Mouse (Mus musculus) forebrain, postnatal 0 days (tissue): ENCODE measurements around the gene Fam229a. TPM values are rescaled to one million over a fixed set of nuclear protein-coding genes. Genes with fewer than 3 reads are reported as not detected.

ENCODE experiments used
- ATAC-seq: fragments of 200-750 bp; cut with Nextera tagmentation; 2 replicates; pipeline ENCODE4 v1.8.0; 2017; ENCODE audit warnings: mild to moderate bottlenecking, moderate library complexity
- DNase-seq: peaks from one replicate; pipeline ENCODE4 v3.0.0-alpha.2; 2015
- H3K27ac ChIP-seq: fragments of 300-500 bp; sonication (generic); 2 replicates; pipeline ENCODE4 v1.5.1; 2014; ENCODE audit warnings: low read depth, mild to moderate bottlenecking, antibody characterized with exemption, low read length, moderate library complexity, mixed read lengths
- H3K27me3 ChIP-seq: fragments of 300-500 bp; sonication (generic); 2 replicates; pipeline ENCODE4 v1.6.1; 2014; ENCODE audit warnings: mild to moderate bottlenecking, low read length, mixed read lengths; ENCODE audit not compliant: insufficient read depth
- H3K36me3 ChIP-seq: fragments of 300-500 bp; sonication (generic); 2 replicates; pipeline ENCODE4 v1.6.1; 2014; ENCODE audit warnings: mild to moderate bottlenecking, moderate library complexity; ENCODE audit not compliant: insufficient read depth
- H3K4me1 ChIP-seq: fragments of 300-500 bp; sonication (generic); 2 replicates; pipeline ENCODE4 v1.6.1; 2014; ENCODE audit warnings: antibody characterized with exemption; ENCODE audit not compliant: insufficient read depth
- H3K4me2 ChIP-seq: fragments of 300-500 bp; sonication (generic); 2 replicates; pipeline ENCODE4 v1.6.1; 2014; ENCODE audit warnings: low read depth, mild to moderate bottlenecking, moderate library complexity
- H3K4me3 ChIP-seq: fragments of 300-500 bp; sonication (generic); 2 replicates; pipeline ENCODE4 v1.5.1; 2014; ENCODE audit warnings: low read depth, low read length, mixed read lengths
- H3K9ac ChIP-seq: fragments of 300-500 bp; sonication (generic); 2 replicates; pipeline ENCODE4 v1.6.1; 2014; ENCODE audit warnings: mild to moderate bottlenecking
- H3K9me3 ChIP-seq: fragments of 300-500 bp; sonication (generic); 2 replicates; pipeline ENCODE4 v1.6.1; 2016; ENCODE audit warnings: low read length
- CTCF ChIP-seq: sonication (generic); IDR thresholded peaks from 2 replicates; pipeline ENCODE4 v1.5.1; 2016; ENCODE audit warnings: antibody characterized with exemption, control low read depth, low read depth
- WGBS: fragments of 180-500 bp; shearing (Covaris S2); extraction: QIAGEN DNeasy Blood & Tissue Kit; methylation state at CpG from one replicate; pipeline ENCODE4 v1.1.7; 2014; 5-methylcytosine and 5-hydroxymethylcytosine counted together
- polyA plus RNA-seq: library from polyadenylated mRNA; unstranded; fragments of >200 nt; fragmentation: Nextera tagmentation; extraction: Ambion mirVana; gene quantifications from 2 replicates; pipeline ENCODE4 v1.2.1, GENCODE M21; 2015
- total RNA-seq: library from RNA; depleted of rRNA; stranded (reverse); fragments of >200 nt; gene quantifications from 2 replicates; pipeline ENCODE4 v1.2.3, GENCODE M21; 2014; rRNA removed

The Fam229a gene
- total RNA-seq = 1.8 TPM in 1 of 2 replicates, not detected in the other
- 1.7 and 2.6 TPM in 2 replicates for polyA plus RNA-seq

- no peak within 1 kb of the TSS for H3K27ac ChIP-seq
- no peaks in the 10 kb centered on the region for H3K27me3 ChIP-seq
- peaks cover 9% of the 10 kb centered on the region; the same call in 1 of the 2 replicates for H3K4me1 ChIP-seq
- TF ChIP-seq CTCF = peak; percentile 50
- DNase-seq (peak; percentile 64), ATAC-seq (peak; percentile 21; the same call in 1 of the 2 replicates)
- peak within 1 kb of the TSS; percentile 57 for H3K4me2 ChIP-seq
- peaks cover 30% of the 10 kb centered on the region for H3K36me3 ChIP-seq
- peak within 1 kb of the TSS; percentile 36 for H3K9ac ChIP-seq
- 4% methylated on average over 70 of the region's 70 CpGs for WGBS
- H3K4me3 ChIP-seq = peak within 1 kb of the TSS; percentile 30
- H3K9me3 ChIP-seq = no peaks in the 10 kb centered on the region
Measured at GRCm38 (mm10) chr4:129490972-129491880, at the start of gene Fam229a, which contains the start of gene Tssk3. Fam229a (plus strand) TSS chr4:129491190. Tssk3 (minus strand) TSS chr4:129491022.

- no peak for DNase-seq
- H3K4me3 ChIP-seq = no peak overlapping the region
- ATAC-seq = no peak
- no peaks in the 10 kb centered on the region for H3K27me3 ChIP-seq
- H3K36me3 ChIP-seq = no peaks in the 10 kb centered on the region
- WGBS = 85% methylated on average over 8 of the region's 8 CpGs
- no peak for TF ChIP-seq CTCF
- no peaks in the 10 kb centered on the region for H3K4me1 ChIP-seq
- H3K27ac ChIP-seq = no peak overlapping the region
- no peaks in the 10 kb centered on the region for H3K9me3 ChIP-seq
- H3K9ac ChIP-seq = no peak overlapping the region
- no peak overlapping the region for H3K4me2 ChIP-seq
Measured at GRCm38 (mm10) chr4:129447360-129447759, 43.6 kb upstream of the Fam229a start.

GRCm38 (mm10) chr4:129447778-129448563 is 43.0 kb upstream of the Fam229a start:
- Histone ChIP-seq H3K27me3 (no peaks in the 10 kb centered on the region), H3K4me1 (no peaks in the 10 kb centered on the region), H3K4me3 (no peak overlapping the region), H3K9ac (no peak overlapping the region), H3K27ac (no peak overlapping the region), H3K36me3 (no peaks in the 10 kb centered on the region), H3K9me3 (no peaks in the 10 kb centered on the region), H3K4me2 (no peak overlapping the region)
- no peak for TF ChIP-seq CTCF
- DNase-seq (no peak), ATAC-seq (no peak)
- WGBS = 79% methylated on average over 11 of the region's 11 CpGs

- H3K4me2 ChIP-seq = no peak overlapping the region
- 87% methylated on average over 6 of the region's 6 CpGs for WGBS
- no peaks in the 10 kb centered on the region for H3K27me3 ChIP-seq
- no peaks in the 10 kb centered on the region for H3K9me3 ChIP-seq
- ATAC-seq (no peak), DNase-seq (no peak)
- H3K36me3 ChIP-seq = no peaks in the 10 kb centered on the region
- TF ChIP-seq CTCF = no peak
- H3K4me1 ChIP-seq = no peaks in the 10 kb centered on the region
- no peak overlapping the region for H3K27ac ChIP-seq
- no peak overlapping the region for H3K9ac ChIP-seq
- no peak overlapping the region for H3K4me3 ChIP-seq
Measured at GRCm38 (mm10) chr4:129448713-129449112, 42.3 kb upstream of the Fam229a start.

GRCm38 (mm10) chr4:129450851-129451250 is 40.1 kb upstream of the Fam229a start:
- no peak overlapping the region for H3K4me3 ChIP-seq
- WGBS = 75% methylated on average over 2 of the region's 2 CpGs

GRCm38 (mm10) chr4:129451471-129452169 is 39.4 kb upstream of the Fam229a start:
- TF ChIP-seq CTCF = no peak
- DNase-seq (no peak), ATAC-seq (no peak)
- Histone ChIP-seq H3K4me1 (no peaks in the 10 kb centered on the region), H3K4me2 (no peak overlapping the region), H3K27me3 (no peaks in the 10 kb centered on the region), H3K9me3 (no peaks in the 10 kb centered on the region), H3K27ac (no peak overlapping the region), H3K9ac (no peak overlapping the region), H3K4me3 (no peak overlapping the region), H3K36me3 (no peaks in the 10 kb centered on the region)
- WGBS = 84% methylated on average over 15 of the region's 15 CpGs

More at GRCm38 (mm10) chr4:129450851-129451250, 40.1 kb upstream of the Fam229a start:
- no peak for TF ChIP-seq CTCF
- H3K27ac ChIP-seq = no peak overlapping the region
- DNase-seq (no peak), ATAC-seq (no peak)
- no peaks in the 10 kb centered on the region for H3K9me3 ChIP-seq
- H3K4me1 ChIP-seq = no peaks in the 10 kb centered on the region
- H3K4me2 ChIP-seq = no peak overlapping the region
- H3K27me3 ChIP-seq = no peaks in the 10 kb centered on the region
- H3K9ac ChIP-seq = no peak overlapping the region
- no peaks in the 10 kb centered on the region for H3K36me3 ChIP-seq
